Comparison of ENCODE assay signal across 8 mouse cellular contexts in genomic region chr2:26351358-26352290, GRCm38 (mm10). TPM values are rescaled to one million over a fixed set of nuclear protein-coding genes. Genes with fewer than 3 reads are reported as not detected.
A peak's percentile ranks its signal among the peaks of the same experiment; 100 is the strongest.
DNase-seq lines count a peak whose midpoint lies in the region; ATAC-seq lines count a peak whose summit lies in the region.

Dnlz (minus strand) TSS chr2:26352110.

- peak within 1 kb of the TSS; percentile 96 for H3K9ac ChIP-seq in heart, embryonic 14.5 days (ENCODE audit: low read length)
- peak within 1 kb of the TSS; percentile 87 for H3K9ac ChIP-seq in liver, embryonic 13.5 days
- H3K9ac ChIP-seq in stomach, embryonic 16.5 days (ENCODE audit: low read length): peak within 1 kb of the TSS; percentile 93

- peak within 1 kb of the TSS; percentile 96 for H3K4me3 ChIP-seq in brown adipose tissue, adult 24 weeks (ENCODE audit: insufficient read depth, low read depth, low read length)
- H3K4me3 ChIP-seq in heart, embryonic 14.5 days (ENCODE audit: control insufficient read depth in 1 of 2, insufficient read depth in 1 of 2, low read depth in 1 of 2, low read length in 2 of 2): peak within 1 kb of the TSS; percentile 89 to 93
- H3K4me3 ChIP-seq in liver, embryonic 13.5 days (replicated peaks): peak within 1 kb of the TSS; percentile 80
- H3K4me3 ChIP-seq in stomach, embryonic 16.5 days (replicated peaks; ENCODE audit: low read length): peak within 1 kb of the TSS; percentile 82

- peaks cover 14% of the 10 kb centered on the region for H3K4me1 ChIP-seq in brown adipose tissue, adult 24 weeks (ENCODE audit: control insufficient read depth, insufficient read depth, insufficient read length, low read length)
- H3K4me1 ChIP-seq in heart, embryonic 14.5 days (ENCODE audit: control insufficient read depth in 2 of 2, insufficient read depth in 2 of 2, low read length in 2 of 2): peaks cover 14 to 15% of the 10 kb centered on the region in 2 experiments
- peaks cover 30% of the 10 kb centered on the region for H3K4me1 ChIP-seq in liver, embryonic 13.5 days (replicated peaks)
- H3K4me1 ChIP-seq in stomach, embryonic 16.5 days (ENCODE audit: control insufficient read depth, insufficient read depth, low read length): peaks cover 20% of the 10 kb centered on the region

- peak within 1 kb of the TSS; percentile 58 for H3K27ac ChIP-seq in brown adipose tissue, adult 24 weeks (replicated peaks; ENCODE audit: low read depth, low read length)
- H3K27ac ChIP-seq in heart, embryonic 14.5 days (replicated peaks in 1 of 2; ENCODE audit: control insufficient read depth in 1 of 2, insufficient read depth in 1 of 2, low read depth in 2 of 2, low read length in 2 of 2): peak within 1 kb of the TSS; percentile 62 to 80
- peak within 1 kb of the TSS; percentile 75 for H3K27ac ChIP-seq in liver, embryonic 13.5 days
- peak within 1 kb of the TSS; percentile 90 for H3K27ac ChIP-seq in stomach, embryonic 16.5 days (ENCODE audit: low read length)

- no peaks in the 10 kb centered on the region for H3K9me3 ChIP-seq in heart, embryonic 14.5 days (ENCODE audit: control insufficient read depth, low read length)
- no peaks in the 10 kb centered on the region for H3K9me3 ChIP-seq in liver, embryonic 13.5 days (replicated peaks)
- no peaks in the 10 kb centered on the region for H3K9me3 ChIP-seq in stomach, embryonic 16.5 days (replicated peaks; ENCODE audit: control insufficient read depth, low read length)

- WGBS in heart, embryonic 14.5 days: 3% methylated on average over 62 of the region's 62 CpGs
- 1% methylated on average over 62 of the region's 62 CpGs for WGBS in liver, embryonic 13.5 days (ENCODE audit: insufficient replicate concordance)
- WGBS in stomach, embryonic 16.5 days: 1% methylated on average over 62 of the region's 62 CpGs

- ATAC-seq in heart, embryonic 14.5 days (ENCODE audit: insufficient number of reproducible peaks, insufficient read depth, low FRiP score, low read depth): peak; percentile 46; the same call in 1 of the 2 replicates
- peak; percentile 77 for ATAC-seq in liver, embryonic 13.5 days (ENCODE audit: low read depth)
- ATAC-seq in stomach, embryonic 16.5 days (ENCODE audit: insufficient read depth, low FRiP score): peak; percentile 81

- peaks cover 39% of the 10 kb centered on the region for H3K36me3 ChIP-seq in heart, embryonic 14.5 days (ENCODE audit: control insufficient read depth, insufficient read depth, low read length)
- peaks cover 21% of the 10 kb centered on the region; the same call in 1 of the 2 replicates for H3K36me3 ChIP-seq in liver, embryonic 13.5 days
- peaks cover 11% of the 10 kb centered on the region; the same call in 1 of the 2 replicates for H3K36me3 ChIP-seq in stomach, embryonic 16.5 days (ENCODE audit: control insufficient read depth, insufficient read depth, low read length)

- peak within 1 kb of the TSS; percentile 93 for H3K4me2 ChIP-seq in heart, embryonic 14.5 days (ENCODE audit: low read length)
- H3K4me2 ChIP-seq in liver, embryonic 13.5 days: peak within 1 kb of the TSS; percentile 96
- peak within 1 kb of the TSS; percentile 98 for H3K4me2 ChIP-seq in stomach, embryonic 16.5 days (ENCODE audit: low read depth, low read length)

- peak; percentile 96 for DNase-seq in CD4-positive, CD25-positive, alpha-beta regulatory T cell, adult 2 months (ENCODE audit: low read depth, low spot score)
- peak; percentile 82 for DNase-seq in fibroblast of lung, adult 2 months (ENCODE audit: low read depth)
- peak; percentile 96 for DNase-seq in kidney, postnatal 14 days
- peak; percentile 84 for DNase-seq in liver, embryonic 13.5 days
- peak; percentile 91 for DNase-seq in neural tube, embryonic 10.5 days (ENCODE audit: extremely low spot score, low spot score)

- no peaks in the 10 kb centered on the region for H3K27me3 ChIP-seq in heart, embryonic 14.5 days (ENCODE audit: control insufficient read depth, insufficient read depth, low read length)
- no peaks in the 10 kb centered on the region for H3K27me3 ChIP-seq in liver, embryonic 13.5 days
- no peaks in the 10 kb centered on the region for H3K27me3 ChIP-seq in stomach, embryonic 16.5 days (ENCODE audit: control insufficient read depth, insufficient read depth, low read length)

RNA-seq across cellular contexts. Expression of gene Dnlz, which starts in this region (rescaled TPM):
- 30.9 and 32.9 TPM in 2 replicates for polyA plus RNA-seq in brown adipose tissue, adult 24 weeks (2012; ENCODE audit: insufficient read depth, insufficient read length, missing spikeins)
- polyA plus RNA-seq in heart, embryonic 14.5 days (2014; fragmentation: Nextera tagmentation; extraction: Ambion mirVana): 27.5 and 30.8 TPM in 2 replicates
- 10.0 and 11.2 TPM in 2 replicates for polyA plus RNA-seq in liver, embryonic 13.5 days (2015; fragmentation: Nextera tagmentation; extraction: Ambion mirVana)
- 20.5 and 23.8 TPM in 2 replicates for polyA plus RNA-seq in stomach, embryonic 16.5 days (2015; fragmentation: Nextera tagmentation; extraction: Ambion mirVana)

Comparison
In these comparisons a context has a peak if more than half of its experiments do, and no peak if none do; other contexts are left out.
1. Peak in every context shown above with its lines: DNase-seq, ATAC-seq, H3K4me3 ChIP-seq and H3K27ac ChIP-seq.